ENCODE assay signal across 14 mouse cellular contexts in genomic region chr2:167671101-167671633, GRCm38 (mm10). TPM values are rescaled to one million over a fixed set of nuclear protein-coding genes. Genes with fewer than 3 reads are reported as not detected.
DNase-seq lines count a peak whose midpoint lies in the region; ATAC-seq and TF ChIP-seq lines count a peak whose summit lies in the region.
"Had no signal": no experiment of that assay in that cellular context is flagged by ENCODE, and none has a peak within 500 bp of the region (broad histone marks: within the 10 kb centered on the region; RNA-seq: fewer than 3 reads in every experiment).

No protein-coding gene starts in this region.

- no peaks in the 10 kb centered on the region for H3K9me3 ChIP-seq in kidney, postnatal 0 days (replicated peaks; ENCODE audit: low read length)
- no peaks in the 10 kb centered on the region for H3K9me3 ChIP-seq in liver, embryonic 16.5 days (replicated peaks; ENCODE audit: control insufficient read depth, low read length)
- no peaks in the 10 kb centered on the region for H3K9me3 ChIP-seq in forebrain, postnatal 0 days (ENCODE audit: low read length)
- H3K9me3 ChIP-seq: G1E; hindbrain, embryonic 13.5 days; limb, embryonic 15.5 days had no signal

- no peaks in the 10 kb centered on the region for H3K36me3 ChIP-seq in kidney, postnatal 0 days (ENCODE audit: insufficient read depth, low read length)
- no peaks in the 10 kb centered on the region for H3K36me3 ChIP-seq in liver, embryonic 16.5 days (ENCODE audit: control insufficient read depth, insufficient read depth)
- H3K36me3 ChIP-seq in forebrain, postnatal 0 days (ENCODE audit: insufficient read depth) = no peaks in the 10 kb centered on the region
- H3K36me3 ChIP-seq: hindbrain, embryonic 13.5 days; limb, embryonic 15.5 days had no signal

- no peak overlapping the region for H3K4me3 ChIP-seq in gastrocnemius, adult 2 months
- H3K4me3 ChIP-seq in kidney, postnatal 0 days (replicated peaks; ENCODE audit: low read depth, low read length) = no peak overlapping the region
- no peak overlapping the region for H3K4me3 ChIP-seq in liver, embryonic 16.5 days (ENCODE audit: low read depth, low read length)
- no peak overlapping the region for H3K4me3 ChIP-seq in forebrain, postnatal 0 days (ENCODE audit: low read depth, low read length)
- H3K4me3 ChIP-seq: hindbrain, embryonic 13.5 days; limb, embryonic 15.5 days had no signal

- no peak overlapping the region for H3K4me2 ChIP-seq in kidney, postnatal 0 days (ENCODE audit: low read length)
- H3K4me2 ChIP-seq in liver, embryonic 16.5 days (ENCODE audit: low read depth, low read length) = no peak overlapping the region
- H3K4me2 ChIP-seq in forebrain, postnatal 0 days (ENCODE audit: low read depth) = no peak overlapping the region
- H3K4me2 ChIP-seq: hindbrain, embryonic 13.5 days; limb, embryonic 15.5 days had no signal

- no peak for DNase-seq in gastrocnemius, adult 2 months
- no peak for DNase-seq in gastrocnemius, postnatal 25 days
- peak; percentile 72 to 81 for DNase-seq in lung, adult 18-20 months
- no peak for DNase-seq in lung, postnatal 4 days
- no peak for DNase-seq in kidney, postnatal 0 days (ENCODE audit: low spot score)
- no peak for DNase-seq in right cerebral cortex, adult 18-20 months
- DNase-seq in forebrain, postnatal 0 days = no peak
- DNase-seq: cerebellum, postnatal 36 days; layer of hippocampus, postnatal 36 days had no signal

- intact Hi-C loops in gastrocnemius, adult 2 months (cut with DNase I) = no loop called here

- peak overlapping the region; percentile 77 for H3K27ac ChIP-seq in gastrocnemius, adult 2 months
- 0 out of 2 replicates have a peak overlapping the region, but pooled peaks have one; percentile 19 for H3K27ac ChIP-seq in kidney, postnatal 0 days
- peak overlapping the region; percentile 48 for H3K27ac ChIP-seq in liver, embryonic 16.5 days (ENCODE audit: low read length)
- H3K27ac ChIP-seq in forebrain, postnatal 0 days (ENCODE audit: low read depth, low read length) = no peak overlapping the region
- H3K27ac ChIP-seq: hindbrain, embryonic 13.5 days; limb, embryonic 15.5 days had no signal

- TF ChIP-seq CTCF in gastrocnemius, adult 2 months (IDR thresholded peaks at IDR 0.05) = no peak
- TF ChIP-seq CTCF in kidney, postnatal 0 days (IDR thresholded peaks at IDR 0.05; ENCODE audit: low read depth) = no peak
- TF ChIP-seq CTCF in forebrain, postnatal 0 days (IDR thresholded peaks at IDR 0.05; ENCODE audit: low read depth) = no peak

- peak; percentile 60 for ATAC-seq in kidney, postnatal 0 days (replicated peaks; ENCODE audit: low FRiP score, low read depth)
- no peak for ATAC-seq in liver, embryonic 16.5 days (ENCODE audit: low read depth)
- ATAC-seq in forebrain, postnatal 0 days = no peak

- no peak overlapping the region for H3K9ac ChIP-seq in kidney, postnatal 0 days (ENCODE audit: low read depth, low read length)
- peak overlapping the region; percentile 28 for H3K9ac ChIP-seq in liver, embryonic 16.5 days (ENCODE audit: low read depth, low read length)
- H3K9ac ChIP-seq in forebrain, postnatal 0 days = no peak overlapping the region
- H3K9ac ChIP-seq: hindbrain, embryonic 13.5 days; limb, embryonic 15.5 days had no signal

- H3K4me1 ChIP-seq in kidney, postnatal 0 days (replicated peaks; ENCODE audit: insufficient read depth, low read length) = no peaks in the 10 kb centered on the region
- peaks cover 26% of the 10 kb centered on the region for H3K4me1 ChIP-seq in liver, embryonic 16.5 days (ENCODE audit: control insufficient read depth, low read depth, low read length)
- H3K4me1 ChIP-seq in forebrain, postnatal 0 days (ENCODE audit: insufficient read depth) = no peaks in the 10 kb centered on the region

- WGBS in kidney, postnatal 0 days = 72% methylated on average over 5 of the region's 5 CpGs
- WGBS in liver, embryonic 16.5 days (ENCODE audit: insufficient replicate concordance) = 73% methylated on average over 5 of the region's 5 CpGs
- 88% methylated on average over 5 of the region's 5 CpGs for WGBS in forebrain, postnatal 0 days

- no peaks in the 10 kb centered on the region for H3K27me3 ChIP-seq in kidney, postnatal 0 days (ENCODE audit: insufficient read depth, low read length)
- H3K27me3 ChIP-seq in liver, embryonic 16.5 days (ENCODE audit: control insufficient read depth, insufficient read depth, low read depth, low read length) = no peaks in the 10 kb centered on the region
- no peaks in the 10 kb centered on the region; the same call in 1 of the 2 replicates for H3K27me3 ChIP-seq in forebrain, postnatal 0 days (ENCODE audit: insufficient read depth, low read length)
- H3K27me3 ChIP-seq: hindbrain, embryonic 13.5 days; limb, embryonic 15.5 days had no signal

RNA-seq across cellular contexts. Expression of gene Gm20431, which starts 9.9 kb away (rescaled TPM):
- 10 to 100 TPM in 1 of 2 experiments, 1 to 10 TPM in 1; 3.7 to 11.5 TPM for total RNA-seq in gastrocnemius, adult 2 months (2021)
- 10 to 100 TPM in 1 of 2 experiments, 1 to 10 TPM in 1; 7.7 to 11.6 TPM for total RNA-seq in gastrocnemius, postnatal 25 days (2021)
- 11.2 and 12.6 TPM in 2 replicates for polyA plus RNA-seq in kidney, postnatal 0 days (2015; fragmentation: Nextera tagmentation; extraction: Ambion mirVana)
- polyA plus RNA-seq in liver, embryonic 16.5 days (2015; fragmentation: Nextera tagmentation; extraction: Ambion mirVana) = not detected in 2 replicates
- total RNA-seq in forebrain, postnatal 0 days (2014; rRNA removed) = not detected in 2 replicates
- 7.5 and 9.7 TPM in 2 replicates for polyA plus RNA-seq in forebrain, postnatal 0 days (2015; fragmentation: Nextera tagmentation; extraction: Ambion mirVana)
- total RNA-seq: midbrain, postnatal 0 days had no signal
- polyA plus RNA-seq: G1E had no signal

RNA-seq across cellular contexts. Expression of gene Cebpb, which starts 17.5 kb away (rescaled TPM):
- total RNA-seq in gastrocnemius, adult 2 months (2021) = 100 to 1,000 TPM; 106 to 181 TPM
- 10 to 100 TPM; 93.5 to 95.6 TPM for total RNA-seq in gastrocnemius, postnatal 25 days (2021)
- polyA plus RNA-seq in kidney, postnatal 0 days (2015; fragmentation: Nextera tagmentation; extraction: Ambion mirVana) = 13.0 and 22.2 TPM in 2 replicates
- polyA plus RNA-seq in liver, embryonic 16.5 days (2015; fragmentation: Nextera tagmentation; extraction: Ambion mirVana) = 0.46 and 0.61 TPM in 2 replicates
- total RNA-seq in forebrain, postnatal 0 days (2014; rRNA removed) = 4.2 and 5.7 TPM in 2 replicates
- polyA plus RNA-seq in forebrain, postnatal 0 days (2015; fragmentation: Nextera tagmentation; extraction: Ambion mirVana) = 4.3 and 4.5 TPM in 2 replicates

RNA-seq across cellular contexts. Expression of gene Tmem189, which starts 18.5 kb away (rescaled TPM):
- total RNA-seq in gastrocnemius, adult 2 months (2021) = 10 to 100 TPM; 13.0 to 14.9 TPM
- total RNA-seq in gastrocnemius, postnatal 25 days (2021) = 10 to 100 TPM; 13.4 to 18.9 TPM
- polyA plus RNA-seq in kidney, postnatal 0 days (2015; fragmentation: Nextera tagmentation; extraction: Ambion mirVana) = 64.6 and 65.2 TPM in 2 replicates
- polyA plus RNA-seq in liver, embryonic 16.5 days (2015; fragmentation: Nextera tagmentation; extraction: Ambion mirVana) = 13.7 and 14.0 TPM in 2 replicates
- 37.7 and 39.5 TPM in 2 replicates for total RNA-seq in forebrain, postnatal 0 days (2014; rRNA removed)
- polyA plus RNA-seq in forebrain, postnatal 0 days (2015; fragmentation: Nextera tagmentation; extraction: Ambion mirVana) = 33.7 and 38.4 TPM in 2 replicates

RNA-seq across cellular contexts. Expression of gene Ube2v1, which starts 39.3 kb away (rescaled TPM):
- 100 to 1,000 TPM; 170 to 181 TPM for total RNA-seq in gastrocnemius, adult 2 months (2021)
- 100 to 1,000 TPM; 157 to 160 TPM for total RNA-seq in gastrocnemius, postnatal 25 days (2021)
- 256 and 262 TPM in 2 replicates for polyA plus RNA-seq in kidney, postnatal 0 days (2015; fragmentation: Nextera tagmentation; extraction: Ambion mirVana)
- polyA plus RNA-seq in liver, embryonic 16.5 days (2015; fragmentation: Nextera tagmentation; extraction: Ambion mirVana) = 168 and 175 TPM in 2 replicates
- 161 TPM in 2 replicates for total RNA-seq in forebrain, postnatal 0 days (2014; rRNA removed)
- polyA plus RNA-seq in forebrain, postnatal 0 days (2015; fragmentation: Nextera tagmentation; extraction: Ambion mirVana) = 328 and 369 TPM in 2 replicates

Comparison
In these comparisons a context has a peak if more than half of its experiments do, and no peak if none do; other contexts are left out.
1. DNase-seq: peak in lung, adult 18-20 months (2 of 2); none in gastrocnemius, adult 2 months (single experiment), gastrocnemius, postnatal 25 days (single experiment), lung, postnatal 4 days (0 of 2), kidney, postnatal 0 days (single experiment), right cerebral cortex, adult 18-20 months (single experiment) and forebrain, postnatal 0 days (single experiment).
2. RNA of gene Cebpb, which starts 17.5 kb away (total RNA-seq): 106 to 181 TPM in gastrocnemius, adult 2 months and 93.5 to 95.6 TPM in gastrocnemius, postnatal 25 days; 4.2 to 5.7 TPM in forebrain, postnatal 0 days; every median in the first group is over 10 times any median in the second.